Mouse (Mus musculus): ENCODE results near the gene Gm21294. TPM values are rescaled to one million over a fixed set of nuclear protein-coding genes. Genes with fewer than 3 reads are reported as not detected.
"Not testable (repeated sequence)": the region's sequence is repeated elsewhere in the genome, so short reads cannot be mapped to it uniquely, and the experiment has no call there.

The Gm21294 gene
- total RNA-seq (2014; fragmentation: Nextera tagmentation) (not detected in 2 replicates), total RNA-seq (2017) (not detected in 2 replicates)

- not testable (repeated sequence) for ATAC-seq (replicated peaks; ENCODE audit: low FRiP score, low TSS enrichment, poor library complexity, severe bottlenecking)
Measured at GRCm38 (mm10) chrY:89052506-89052905, at the start of gene Gm21294. Gene Gm21294, plus strand, starts transcription at chrY:89052806.

GRCm38 (mm10) chrY:89126246-89126645 is 73.6 kb downstream of the Gm21294 start:
- not testable (repeated sequence) for ATAC-seq (replicated peaks; ENCODE audit: low FRiP score, low TSS enrichment, poor library complexity, severe bottlenecking)
